Mouse (Mus musculus): ENCODE results near the gene Pcyt1b. TPM values are rescaled to one million over a fixed set of nuclear protein-coding genes. Genes with fewer than 3 reads are reported as not detected.

Gene Pcyt1b
- total and polyA plus RNA-seq, 3 experiments, result 0.13 to 1.7 (median 0.35) TPM

GRCm38 (mm10) chrX:93700528-93701225 lies 46.0 kb downstream of the Pcyt1b start:
- TF ChIP-seq E2F4 (IDR thresholded peaks at IDR 0.05; ENCODE audit: insufficient replicate concordance, low read depth, low read length) (no peak), TCF12 (IDR thresholded peaks at IDR 0.05; ENCODE audit: low read depth, low read length) (0 out of 2 replicates have a peak, but pooled peaks have one; percentile 27)
- H3K79me2 ChIP-seq (replicated peaks; ENCODE audit: control insufficient read depth, extremely low read depth, insufficient read depth, poor library complexity, severe bottlenecking), result no peaks in the 10 kb centered on the region
- H3K27me3 ChIP-seq (replicated peaks), result no peaks in the 10 kb centered on the region
- peak overlapping the region; percentile 36 for H3K4me2 ChIP-seq (ENCODE audit: insufficient read depth, low read depth, poor library complexity, severe bottlenecking)
- no peak overlapping the region for H3K9ac ChIP-seq (ENCODE audit: insufficient read depth, low read depth)
- in situ Hi-C loops (cut with MboI; ENCODE audit: low pct_ligation_motif_present, low pct_unique_long_range_greater_than_20kb, low sequenced_read_pairs) (no loop called here), dilution Hi-C loops (cut with MboI; ENCODE audit: extremely low pct_ligation_motif_present, extremely low pct_unique_long_range_greater_than_20kb, low sequenced_read_pairs) (no loop called here)
- peaks cover 0 to 9% of the 10 kb centered on the region in 2 experiments; a peak in 1 of 4 replicates for H3K4me1 ChIP-seq (ENCODE audit: control insufficient read depth in 1 of 2, insufficient read depth in 2 of 2)
- no peaks in the 10 kb centered on the region for H3K9me3 ChIP-seq (replicated peaks; ENCODE audit: low read length)
- no peaks in the 10 kb centered on the region for H3K36me3 ChIP-seq (replicated peaks in 1 of 2; ENCODE audit: control insufficient read depth in 1 of 2, insufficient read depth in 1 of 2, low read length in 1 of 2)
- DNase-seq (ENCODE audit: extremely low read depth), result peak; percentile 63
- H3K27ac ChIP-seq (ENCODE audit: insufficient read depth, low read depth), result no peak overlapping the region
- peak overlapping the region in 1 of 3 experiments; percentile 15 for H3K4me3 ChIP-seq (replicated peaks in 1 of 3; ENCODE audit: low read depth in 2 of 3, low read length in 2 of 3, poor library complexity in 1 of 3)

- Histone ChIP-seq H3K4me3 (replicated peaks in 1 of 3; ENCODE audit: low read depth in 2 of 3, low read length in 2 of 3, poor library complexity in 1 of 3) (no peak overlapping the region), H3K27me3 (replicated peaks) (no peaks in the 10 kb centered on the region), H3K79me2 (replicated peaks; ENCODE audit: control insufficient read depth, extremely low read depth, insufficient read depth, poor library complexity, severe bottlenecking) (no peaks in the 10 kb centered on the region), H3K4me1 (ENCODE audit: control insufficient read depth in 1 of 2, insufficient read depth in 2 of 2) (no peaks in the 10 kb centered on the region), H3K4me2 (ENCODE audit: insufficient read depth, low read depth, poor library complexity, severe bottlenecking) (no peak overlapping the region), H3K27ac (ENCODE audit: insufficient read depth, low read depth) (no peak overlapping the region), H3K36me3 (replicated peaks in 1 of 2; ENCODE audit: control insufficient read depth in 1 of 2, insufficient read depth in 1 of 2, low read length in 1 of 2) (no peaks in the 10 kb centered on the region), H3K9ac (ENCODE audit: insufficient read depth, low read depth) (no peak overlapping the region), H3K9me3 (replicated peaks; ENCODE audit: low read length) (no peaks in the 10 kb centered on the region)
- dilution Hi-C loops (cut with MboI; ENCODE audit: extremely low pct_ligation_motif_present, extremely low pct_unique_long_range_greater_than_20kb, low sequenced_read_pairs), result no loop called here
- in situ Hi-C loops (cut with MboI; ENCODE audit: low pct_ligation_motif_present, low pct_unique_long_range_greater_than_20kb, low sequenced_read_pairs), result no loop called here
- TF ChIP-seq SMC3 (IDR thresholded peaks at IDR 0.05; ENCODE audit: low read depth, low read length) (no peak), ZNF384 (IDR thresholded peaks at IDR 0.05; ENCODE audit: low read depth, low read length) (no peak), POLR2A (IDR thresholded peaks at IDR 0.05; ENCODE audit: low read depth, low read length) (no peak), POLR2AphosphoS2 (IDR thresholded peaks at IDR 0.05; ENCODE audit: low read depth, low read length) (no peak), JUN (IDR thresholded peaks at IDR 0.05; ENCODE audit: insufficient read depth, low read depth, low read length) (no peak)
- no peak for DNase-seq (ENCODE audit: extremely low read depth)
Observed at GRCm38 (mm10) chrX:93712566-93712965, 57.9 kb downstream of the Pcyt1b start.

- H3K27ac ChIP-seq (ENCODE audit: insufficient read depth, low read depth), result no peak overlapping the region
- TF ChIP-seq MAZ (IDR thresholded peaks at IDR 0.05; ENCODE audit: low read depth, low read length), result no peak
- TF ChIP-seq CTCF (conservative IDR thresholded peaks at IDR 0.05 in 1 of 2, IDR thresholded peaks at IDR 0.05 in 1 of 2; ENCODE audit: low read depth in 2 of 2, low read length in 2 of 2), result no peak
- no peak for TF ChIP-seq MAFK (IDR thresholded peaks at IDR 0.05; ENCODE audit: insufficient replicate concordance, low read length)
- no peak for TF ChIP-seq MEF2A (IDR thresholded peaks at IDR 0.05; ENCODE audit: borderline replicate concordance, low read depth, low read length)
- TF ChIP-seq POLR2A (IDR thresholded peaks at IDR 0.05; ENCODE audit: low read depth, low read length), result no peak
- in situ Hi-C loops (cut with MboI; ENCODE audit: low pct_ligation_motif_present, low pct_unique_long_range_greater_than_20kb, low sequenced_read_pairs), result no loop called here
- dilution Hi-C loops (cut with MboI; ENCODE audit: extremely low pct_ligation_motif_present, extremely low pct_unique_long_range_greater_than_20kb, low sequenced_read_pairs), result no loop called here
- no peaks in the 10 kb centered on the region for H3K9me3 ChIP-seq (replicated peaks; ENCODE audit: low read length)
- H3K36me3 ChIP-seq (replicated peaks in 1 of 2; ENCODE audit: control insufficient read depth in 1 of 2, insufficient read depth in 1 of 2, low read length in 1 of 2), result no peaks in the 10 kb centered on the region
- H3K79me2 ChIP-seq (replicated peaks; ENCODE audit: control insufficient read depth, extremely low read depth, insufficient read depth, poor library complexity, severe bottlenecking), result no peaks in the 10 kb centered on the region
- no peak overlapping the region for H3K9ac ChIP-seq (ENCODE audit: insufficient read depth, low read depth)
- no peak for DNase-seq (ENCODE audit: extremely low read depth)
- no peaks in the 10 kb centered on the region for H3K27me3 ChIP-seq (replicated peaks)
- H3K4me2 ChIP-seq (ENCODE audit: insufficient read depth, low read depth, poor library complexity, severe bottlenecking), result no peak overlapping the region
- H3K4me1 ChIP-seq (ENCODE audit: control insufficient read depth in 1 of 2, insufficient read depth in 2 of 2), result no peaks in the 10 kb centered on the region
- no peak overlapping the region for H3K4me3 ChIP-seq (replicated peaks in 1 of 3; ENCODE audit: low read depth in 2 of 3, low read length in 2 of 3, poor library complexity in 1 of 3)
Observed at GRCm38 (mm10) chrX:93729529-93729928, 74.9 kb downstream of the Pcyt1b start.
